Mouse (Mus musculus): Measurements from ENCODE around the gene Defb45.

GRCm38 (mm10) chr2:152544691-152545090 lies 54.5 kb downstream of the Defb45 start:
- peak; percentile 33 for TF ChIP-seq CTCF (IDR thresholded peaks at IDR 0.05; ENCODE audit: low read depth)
- no peak for TF ChIP-seq EP300 (IDR thresholded peaks at IDR 0.05; ENCODE audit: low read depth)
